Mouse (Mus musculus) cerebellum, adult 11-12 months (tissue): ENCODE results near the gene Chrd.

Source experiments
- DNase-seq: peaks from one replicate; pipeline ENCODE4 v3.0.0; 2022

The Chrd gene

DNA sequence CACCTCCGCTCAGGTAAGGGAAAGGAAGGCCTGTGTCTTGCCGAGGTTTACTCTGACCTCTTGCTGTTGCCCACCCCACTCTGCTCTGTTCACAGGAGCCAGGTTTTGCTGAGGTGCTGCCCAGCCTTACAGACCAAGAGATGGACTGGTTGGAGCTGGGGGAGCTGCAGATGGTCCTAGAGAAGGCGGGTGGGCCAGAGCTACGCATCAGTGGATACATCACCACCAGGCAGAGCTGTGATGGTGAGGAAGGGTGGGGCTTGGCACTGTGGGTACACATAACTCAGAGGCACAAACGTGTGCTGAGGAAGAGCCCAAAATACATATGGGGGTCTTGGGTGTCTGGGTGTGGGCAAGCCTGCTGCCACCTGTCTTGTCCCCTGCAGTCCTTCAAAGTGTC lies 2.7 kb downstream of the Chrd start:
- DNase-seq = no peak

DNA sequence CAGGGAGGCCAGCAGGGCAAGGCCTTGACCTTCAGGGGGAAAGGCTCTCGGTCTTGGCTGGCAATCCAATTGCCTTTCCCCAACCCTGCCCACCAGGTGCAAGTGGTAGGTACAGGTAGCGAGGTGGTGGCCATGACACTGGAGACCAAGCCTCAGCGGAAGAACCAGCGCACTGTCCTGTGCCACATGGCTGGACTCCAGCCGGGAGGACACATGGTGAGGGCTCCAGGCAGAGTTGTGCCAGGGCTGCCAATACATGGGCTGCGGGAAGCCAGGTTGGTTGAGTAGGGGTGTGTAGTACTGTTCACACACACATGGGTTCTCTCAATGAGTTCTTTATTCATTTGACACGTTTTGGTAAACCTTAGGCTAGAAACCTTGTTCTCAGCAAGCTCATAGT lies 3.2 kb downstream of the Chrd start:
- no peak for DNase-seq

DNA sequence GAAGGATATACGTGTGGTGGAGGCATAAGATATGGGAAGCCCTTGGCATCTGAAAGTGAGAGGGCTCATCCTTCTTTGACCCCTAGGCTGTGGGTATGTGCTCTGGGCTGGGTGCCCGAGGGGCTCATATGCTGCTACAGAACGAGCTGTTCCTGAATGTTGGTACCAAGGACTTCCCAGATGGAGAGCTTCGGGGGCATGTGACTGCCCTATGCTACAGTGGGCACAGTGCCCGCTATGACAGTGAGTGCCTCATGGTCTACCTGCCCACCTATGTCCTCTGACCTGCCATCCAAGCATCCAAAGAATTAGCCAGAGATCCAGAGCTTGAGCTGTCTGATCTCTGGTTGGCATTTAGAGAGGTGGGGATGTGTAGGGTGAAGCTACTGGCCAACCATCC lies 3.9 kb downstream of the Chrd start:
- DNase-seq = no peak

DNA sequence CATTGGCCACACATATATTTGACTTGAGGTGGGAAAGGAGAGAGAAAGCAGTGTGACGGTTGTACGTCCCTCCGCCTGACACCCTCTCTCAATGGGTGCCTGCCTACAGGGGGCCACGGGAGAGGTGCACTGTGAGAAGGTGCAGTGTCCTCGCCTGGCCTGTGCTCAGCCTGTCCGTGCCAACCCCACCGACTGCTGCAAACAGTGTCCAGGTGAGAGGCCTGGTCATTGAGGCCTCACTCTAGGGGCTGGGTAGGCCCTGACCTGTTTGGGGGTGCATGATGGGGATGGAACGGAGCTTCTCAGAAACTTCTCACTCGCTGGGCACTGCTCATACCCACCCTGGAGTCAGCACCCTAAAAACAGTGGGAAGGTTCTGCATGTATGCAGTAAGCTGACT lies 6.9 kb downstream of the Chrd start:
- DNase-seq = no peak

DNA sequence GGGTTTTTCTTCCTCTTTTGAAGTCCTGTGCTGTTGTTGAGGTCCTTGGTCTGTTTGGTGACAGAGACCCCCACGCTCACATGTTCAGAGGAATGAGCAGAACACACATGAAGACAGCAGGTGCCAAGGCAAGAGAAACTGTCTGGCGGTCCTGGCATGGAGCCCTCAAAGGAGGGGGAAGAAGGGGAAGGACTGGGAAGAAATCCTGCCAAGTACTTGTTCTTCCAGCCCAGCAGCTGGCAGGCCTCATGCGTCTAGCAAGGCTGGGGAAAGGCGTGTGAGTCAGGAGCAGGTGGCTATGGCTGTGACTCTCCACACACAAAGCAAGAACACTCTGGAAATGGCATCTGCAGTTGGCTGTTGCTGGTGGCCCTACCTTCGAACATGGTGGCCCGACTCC lies 13.7 kb downstream of the Chrd start:
- no peak for DNase-seq

DNA sequence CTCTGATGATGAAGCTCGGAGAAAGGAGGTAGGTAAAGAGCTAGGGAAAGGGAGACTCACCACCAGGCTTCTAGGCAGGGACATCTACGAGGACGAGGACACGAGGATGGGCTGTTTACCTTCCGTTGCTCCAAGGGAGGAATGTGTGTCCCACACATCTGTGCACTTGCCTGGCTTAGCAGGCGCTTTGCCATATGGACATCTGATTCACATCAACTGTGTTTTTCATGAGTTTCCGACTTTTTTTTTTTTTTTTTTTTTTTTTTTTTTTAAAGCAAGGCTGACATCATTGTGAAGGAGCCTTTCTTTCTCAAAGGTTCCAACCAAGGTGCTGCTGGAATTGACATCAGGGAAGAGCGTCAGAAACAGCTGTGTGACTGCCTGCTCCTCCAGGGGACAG lies 17.6 kb downstream of the Chrd start:
- no peak for DNase-seq

DNA sequence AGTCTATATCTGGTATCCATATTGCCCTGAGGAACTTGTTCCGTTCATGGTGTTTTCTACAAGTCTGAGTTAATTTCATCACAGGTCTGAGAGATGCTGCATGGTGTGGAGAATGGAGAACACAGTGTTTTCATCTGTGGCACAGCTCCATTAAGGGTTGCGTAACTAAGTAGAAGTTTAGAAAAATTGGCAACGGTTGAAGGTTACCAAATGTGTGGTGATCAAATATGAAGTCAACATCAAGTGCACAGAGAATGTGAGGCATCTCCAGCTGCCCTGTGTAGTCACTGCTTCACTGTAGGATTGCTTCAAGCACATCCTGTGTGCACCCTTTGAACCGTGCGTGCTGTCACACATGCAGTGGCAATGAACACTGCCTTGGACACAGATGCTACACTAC lies 23.1 kb downstream of the Chrd start:
- no peak for DNase-seq

DNA sequence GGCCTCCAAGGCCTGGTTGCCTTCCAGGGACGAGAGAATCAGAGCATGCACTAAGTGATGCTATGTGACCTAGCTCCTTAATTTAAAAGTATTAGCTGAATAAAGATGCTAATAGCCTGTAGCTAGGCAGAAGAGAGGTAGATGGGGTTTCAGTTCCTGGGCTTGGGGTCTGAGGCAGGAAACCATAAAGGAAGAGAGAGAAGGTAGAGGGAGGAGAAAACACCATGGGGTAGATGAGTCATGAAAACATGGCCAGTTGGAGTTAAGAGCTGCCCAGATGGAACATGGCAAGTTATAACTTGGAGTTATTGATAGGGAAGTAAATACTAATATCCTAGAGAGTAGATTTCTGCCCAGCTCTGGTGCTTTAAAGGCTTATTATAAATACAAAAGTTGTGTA lies 24.5 kb downstream of the Chrd start:
- no peak for DNase-seq

DNA sequence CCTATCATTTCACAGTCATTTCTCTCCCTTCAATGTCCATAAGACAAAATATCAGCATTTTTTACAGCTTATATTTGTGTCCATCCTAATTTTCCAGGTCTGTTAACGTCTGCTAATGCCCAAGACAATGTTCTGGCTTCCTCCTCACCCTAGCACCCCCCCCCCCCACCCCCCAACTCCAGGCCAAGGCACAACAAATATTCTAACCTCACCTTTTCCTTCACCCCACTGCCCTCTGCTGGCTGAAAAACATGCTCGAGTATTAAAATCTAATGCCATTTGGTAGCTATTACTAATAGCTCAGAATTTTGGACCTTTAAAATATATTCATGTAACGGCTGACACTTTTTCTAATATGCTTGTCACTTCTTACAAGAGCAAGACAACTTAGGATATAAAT lies 28.8 kb downstream of the Chrd start:
- no peak for DNase-seq

DNA sequence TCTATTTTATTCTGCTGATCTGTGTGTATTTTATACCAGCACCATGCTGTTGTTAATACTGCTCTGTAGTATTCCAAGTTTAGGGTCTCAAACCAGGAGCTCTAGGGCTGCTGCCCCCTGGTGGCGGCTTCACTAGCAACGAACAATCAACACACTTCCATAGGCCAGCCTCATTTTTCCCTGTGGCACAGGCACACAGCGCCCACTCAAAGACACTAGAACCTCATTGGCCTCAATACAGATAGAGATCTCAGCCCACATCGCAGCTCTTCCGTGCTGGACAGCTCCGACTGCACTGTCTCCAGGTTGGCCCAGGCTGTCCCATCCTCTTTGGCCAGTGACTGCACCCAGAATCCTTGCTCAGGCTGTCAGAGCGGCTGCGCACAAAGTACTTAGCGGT lies 32.3 kb downstream of the Chrd start:
- DNase-seq = no peak

DNA sequence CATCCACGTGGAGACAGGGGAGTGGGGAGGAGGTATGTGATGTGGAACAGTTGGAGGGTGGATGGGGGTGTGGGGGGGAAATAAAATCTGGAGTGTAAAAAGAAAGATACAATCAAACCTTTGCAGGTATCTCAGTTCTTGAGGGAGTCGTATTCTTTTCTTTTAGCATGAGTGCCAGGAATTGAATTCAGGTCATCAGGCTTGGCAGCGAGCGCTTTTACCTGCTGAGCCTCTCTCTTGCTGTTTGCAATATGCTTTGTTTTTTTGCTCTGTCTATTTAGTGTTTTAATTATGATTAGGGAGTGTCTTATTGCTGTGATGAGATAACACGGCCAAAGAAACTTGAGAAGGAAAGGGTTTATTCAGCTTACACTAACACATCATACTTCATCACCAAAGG lies 42.1 kb downstream of the Chrd start:
- peak; percentile 58 for DNase-seq

DNA sequence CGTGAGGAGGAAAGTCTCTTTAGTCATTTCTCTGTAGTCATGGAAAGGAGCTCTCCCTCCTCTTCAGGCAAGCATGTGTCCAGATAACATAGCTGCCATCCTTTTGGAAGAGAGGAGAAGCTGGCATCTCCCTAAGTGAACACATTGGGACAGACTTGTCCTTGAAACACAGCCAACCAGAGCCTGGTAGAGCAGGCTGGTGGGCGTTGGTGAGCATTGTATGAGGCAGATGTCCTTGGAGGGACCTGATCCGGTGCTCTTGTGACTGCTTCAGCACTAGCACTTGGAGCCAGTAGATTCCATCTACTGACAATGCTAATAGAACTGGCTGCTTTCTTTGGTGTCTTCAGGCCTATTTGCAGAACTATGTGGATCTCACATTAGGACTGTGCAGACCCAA lies 46.9 kb downstream of the Chrd start:
- DNase-seq = peak; percentile 68

DNA sequence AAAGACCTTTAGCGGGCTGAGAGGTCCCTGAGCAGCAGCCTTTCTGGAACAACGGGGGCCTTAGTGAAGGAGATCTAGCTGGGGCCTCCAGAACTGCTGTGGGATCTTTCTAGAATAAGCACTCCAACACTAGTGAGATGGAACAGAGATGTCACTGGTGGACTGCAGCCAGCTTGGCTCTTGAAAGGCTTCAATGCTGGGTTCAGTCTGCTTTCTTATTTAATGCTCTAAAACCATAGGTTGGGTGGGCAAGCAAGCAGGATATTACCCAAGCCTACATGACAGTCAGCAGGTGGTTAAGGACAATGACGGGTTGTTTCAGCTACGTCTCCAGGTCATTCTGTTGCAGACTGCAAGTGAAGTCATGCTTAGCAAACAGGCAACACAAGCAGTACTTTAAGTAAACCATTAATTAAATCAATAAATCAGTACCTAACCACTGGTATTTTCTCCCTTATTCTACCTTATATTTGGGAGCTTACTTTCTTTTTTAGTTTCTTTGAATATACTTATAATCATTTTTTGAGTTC lies 48.2 kb downstream of the Chrd start:
- DNase-seq = no peak

DNA sequence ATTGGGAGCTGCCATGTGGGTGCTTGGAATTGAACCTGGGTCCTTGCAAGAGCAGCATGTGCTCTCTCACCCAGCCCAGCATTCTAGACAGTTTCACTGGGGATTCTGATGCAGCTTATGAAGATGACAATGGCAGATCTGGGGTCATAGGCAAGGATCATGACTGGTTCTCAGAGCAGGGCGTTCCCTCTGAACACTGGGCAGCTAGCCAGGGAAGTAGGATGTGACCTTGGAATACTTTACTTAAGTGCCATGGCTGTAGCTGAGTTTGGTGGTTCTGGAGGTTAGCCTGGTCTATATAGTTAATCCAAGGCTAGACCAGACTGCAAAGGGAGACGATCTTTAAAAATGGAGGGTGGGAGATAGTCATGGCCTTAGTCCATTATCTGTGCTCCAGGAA lies 51.0 kb downstream of the Chrd start:
- DNase-seq = no peak

DNA sequence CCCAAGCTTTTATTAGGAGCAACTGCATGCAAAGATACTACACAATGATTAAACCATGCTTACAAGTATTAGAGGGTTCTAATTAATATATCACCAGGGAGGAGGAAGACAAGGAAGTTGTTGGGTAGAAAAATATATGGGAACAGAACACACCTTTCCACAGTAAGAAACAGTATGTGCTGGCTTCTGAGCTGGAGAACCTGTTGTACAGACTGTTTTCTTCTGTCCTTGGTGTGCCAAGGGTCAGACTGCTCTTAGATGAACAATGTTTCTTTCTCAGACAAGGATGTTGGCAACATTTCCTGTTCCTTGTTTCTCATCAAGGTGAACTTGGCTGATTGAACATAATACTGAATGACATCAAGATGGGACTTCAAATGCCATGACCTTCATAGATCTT lies 51.8 kb downstream of the Chrd start:
- DNase-seq = no peak

DNA sequence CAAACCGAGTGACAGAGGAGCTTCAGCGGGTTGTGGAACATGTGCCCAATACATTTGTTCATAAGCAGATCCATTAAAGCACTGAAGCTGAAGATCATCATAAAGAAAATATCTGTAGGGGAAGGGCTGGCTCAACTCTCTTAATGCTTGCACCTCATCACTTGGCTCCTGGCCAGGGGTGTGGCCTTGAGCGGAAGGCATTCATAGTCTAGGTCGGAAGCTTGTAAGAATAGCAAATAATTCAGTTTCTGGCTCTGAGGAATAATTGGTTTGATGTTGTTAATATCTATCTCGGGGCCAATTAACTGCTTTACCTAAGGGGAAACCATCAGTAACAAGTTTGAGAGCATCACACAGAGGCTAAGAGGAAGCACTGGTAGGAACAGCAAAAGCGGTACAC lies 53.6 kb downstream of the Chrd start:
- no peak for DNase-seq

DNA sequence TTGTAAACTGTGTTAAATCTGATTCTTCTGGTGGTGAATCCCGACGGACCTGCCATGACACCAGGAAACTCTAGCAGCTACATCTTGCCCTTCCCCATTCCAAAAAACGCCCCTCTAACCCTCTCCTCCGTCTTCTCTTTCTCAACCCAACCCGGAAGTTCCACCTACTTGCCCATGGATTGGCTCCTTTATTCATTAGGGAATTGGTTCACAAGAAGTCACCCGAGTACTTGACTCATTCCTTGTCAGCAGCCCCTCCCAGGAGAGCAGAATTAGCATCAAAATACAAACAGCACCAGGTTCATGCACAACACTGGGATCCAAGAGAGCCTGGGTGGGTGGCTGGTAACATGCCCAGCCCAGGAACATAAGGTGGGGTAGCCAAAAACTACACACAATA lies 58.9 kb downstream of the Chrd start:
- DNase-seq = no peak
